Mouse (Mus musculus): ENCODE data around the gene Usp29. TPM values are rescaled to one million over a fixed set of nuclear protein-coding genes. Genes with fewer than 3 reads are reported as not detected.
"Not testable (repeated sequence)": the region's sequence is repeated elsewhere in the genome, so short reads cannot be mapped to it uniquely, and the experiment has no call there.

The Usp29 gene
- polyA plus RNA-seq, 1 experiment from 2014 or later: 16.2 TPM

DNA sequence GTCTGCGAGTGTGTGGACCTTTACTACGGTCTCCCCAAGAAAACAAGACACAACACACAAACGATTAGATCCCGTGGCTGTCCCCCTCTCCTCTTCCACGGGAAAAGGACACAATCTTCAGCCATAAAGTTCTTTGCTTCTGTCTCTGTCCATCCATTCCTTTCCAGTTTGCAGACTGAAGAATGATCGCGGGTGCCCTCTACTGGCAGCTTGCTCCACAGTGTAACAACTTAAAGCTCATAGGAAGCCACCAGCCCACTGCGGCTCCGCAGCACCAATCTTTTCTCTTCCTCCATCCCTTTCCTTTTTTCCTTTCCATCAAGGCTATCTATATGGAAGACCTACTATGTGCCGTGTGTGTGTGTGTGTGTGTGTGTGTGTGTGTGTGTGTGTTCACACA is 187.9 kb downstream of the Usp29 start:
- H3K4me3 ChIP-seq: no peak overlapping the region
- ATAC-seq (ENCODE audit: insufficient number of reproducible peaks, insufficient read depth, low FRiP score, low TSS enrichment): no peak
- 0 out of 2 replicates have a peak overlapping the region, but pooled peaks have one; percentile 9 for H3K9ac ChIP-seq
- no peaks in the 10 kb centered on the region for H3K9me3 ChIP-seq
- no peaks in the 10 kb centered on the region for H3K27me3 ChIP-seq
- no peaks in the 10 kb centered on the region for H3K36me3 ChIP-seq
- H3K4me1 ChIP-seq: peaks cover 24% of the 10 kb centered on the region
- peak overlapping the region; percentile 69 for H3K27ac ChIP-seq
- no peak overlapping the region for H3K4me2 ChIP-seq (replicated peaks)
- 5% methylated on average over 10 of the region's 10 CpGs for WGBS

GRCm38 (mm10) chr7:6919131-6919870 is 188.9 kb downstream of the Usp29 start:
- Histone ChIP-seq H3K4me2 (replicated peaks) (no peak overlapping the region), H3K9ac (peak overlapping the region; percentile 15; the same call in 1 of the 2 replicates), H3K27ac (no peak overlapping the region), H3K9me3 (no peaks in the 10 kb centered on the region), H3K4me3 (no peak overlapping the region), H3K4me1 (peaks cover 13% of the 10 kb centered on the region; the same call in 1 of the 2 replicates), H3K27me3 (no peaks in the 10 kb centered on the region), H3K36me3 (no peaks in the 10 kb centered on the region)
- peak; percentile 43 for ATAC-seq (ENCODE audit: insufficient number of reproducible peaks, insufficient read depth, low FRiP score, low TSS enrichment)
- WGBS: 74% methylated on average over 1 of the region's 1 CpGs

GRCm38 (mm10) chr7:6923515-6923914 is 193.1 kb downstream of the Usp29 start:
- H3K4me2 ChIP-seq (replicated peaks): no peak overlapping the region
- no peaks in the 10 kb centered on the region for H3K4me1 ChIP-seq
- H3K36me3 ChIP-seq: no peaks in the 10 kb centered on the region
- no peak overlapping the region for H3K9ac ChIP-seq
- no peaks in the 10 kb centered on the region for H3K27me3 ChIP-seq
- no peaks in the 10 kb centered on the region for H3K9me3 ChIP-seq
- no peak overlapping the region for H3K4me3 ChIP-seq
- 94% methylated on average over 3 of the region's 3 CpGs for WGBS
- no peak for ATAC-seq (ENCODE audit: insufficient number of reproducible peaks, insufficient read depth, low FRiP score, low TSS enrichment)
- H3K27ac ChIP-seq: no peak overlapping the region

- H3K4me3 ChIP-seq: no peak overlapping the region
- H3K27me3 ChIP-seq: no peaks in the 10 kb centered on the region
- WGBS: 75% methylated on average over 7 of the region's 7 CpGs
- H3K9ac ChIP-seq: no peak overlapping the region
- no peaks in the 10 kb centered on the region for H3K4me1 ChIP-seq
- no peaks in the 10 kb centered on the region for H3K36me3 ChIP-seq
- no peaks in the 10 kb centered on the region for H3K9me3 ChIP-seq
- ATAC-seq (ENCODE audit: insufficient number of reproducible peaks, insufficient read depth, low FRiP score, low TSS enrichment): 0 out of 2 replicates have a peak, but pooled peaks have one; percentile 62
- peak overlapping the region; percentile 58; the same call in 1 of the 2 replicates for H3K27ac ChIP-seq
- no peak overlapping the region for H3K4me2 ChIP-seq (replicated peaks)
Observed at GRCm38 (mm10) chr7:6925926-6926730, 195.8 kb downstream of the Usp29 start.

- Histone ChIP-seq H3K4me2 (replicated peaks) (no peak overlapping the region), H3K9ac (no peak overlapping the region), H3K4me1 (no peaks in the 10 kb centered on the region), H3K27me3 (no peaks in the 10 kb centered on the region), H3K9me3 (no peaks in the 10 kb centered on the region), H3K27ac (no peak overlapping the region), H3K4me3 (no peak overlapping the region), H3K36me3 (no peaks in the 10 kb centered on the region)
- 79% methylated on average over 4 of the region's 4 CpGs for WGBS
- ATAC-seq (ENCODE audit: insufficient number of reproducible peaks, insufficient read depth, low FRiP score, low TSS enrichment): no peak
Observed at GRCm38 (mm10) chr7:6926731-6926995, 196.3 kb downstream of the Usp29 start.

- H3K9ac ChIP-seq: no peak overlapping the region
- ATAC-seq (ENCODE audit: insufficient number of reproducible peaks, insufficient read depth, low FRiP score, low TSS enrichment): no peak
- no peaks in the 10 kb centered on the region for H3K9me3 ChIP-seq
- H3K4me2 ChIP-seq (replicated peaks): no peak overlapping the region
- no peaks in the 10 kb centered on the region for H3K27me3 ChIP-seq
- no peak overlapping the region for H3K4me3 ChIP-seq
- no peak overlapping the region for H3K27ac ChIP-seq
- no peaks in the 10 kb centered on the region for H3K4me1 ChIP-seq
- H3K36me3 ChIP-seq: no peaks in the 10 kb centered on the region
- 48% methylated on average over 2 of the region's 2 CpGs for WGBS
Observed at GRCm38 (mm10) chr7:6929286-6929685, 198.9 kb downstream of the Usp29 start.

- 34% methylated on average over 5 of the region's 5 CpGs for WGBS
Observed at GRCm38 (mm10) chr7:6934741-6935140, 204.4 kb downstream of the Usp29 start.

GRCm38 (mm10) chr7:6937040-6937439 is 206.7 kb downstream of the Usp29 start:
- no peaks in the 10 kb centered on the region; the same call in 1 of the 2 replicates for H3K9me3 ChIP-seq
- H3K4me3 ChIP-seq: no peak overlapping the region
- H3K27me3 ChIP-seq: no peaks in the 10 kb centered on the region
- 37% methylated on average over 11 of the region's 11 CpGs for WGBS
- H3K4me1 ChIP-seq: no peaks in the 10 kb centered on the region
- no peak overlapping the region for H3K27ac ChIP-seq
- no peaks in the 10 kb centered on the region for H3K36me3 ChIP-seq
- no peak overlapping the region for H3K9ac ChIP-seq
- H3K4me2 ChIP-seq (replicated peaks): no peak overlapping the region
- no peak for ATAC-seq (ENCODE audit: insufficient number of reproducible peaks, insufficient read depth, low FRiP score, low TSS enrichment)

More at GRCm38 (mm10) chr7:6934741-6935140, 204.4 kb downstream of the Usp29 start:
- Histone ChIP-seq H3K4me1 (no peaks in the 10 kb centered on the region), H3K9ac (no peak overlapping the region), H3K4me3 (no peak overlapping the region), H3K36me3 (no peaks in the 10 kb centered on the region), H3K27ac (no peak overlapping the region), H3K27me3 (no peaks in the 10 kb centered on the region), H3K9me3 (no peaks in the 10 kb centered on the region; the same call in 1 of the 2 replicates), H3K4me2 (replicated peaks) (no peak overlapping the region)
- no peak for ATAC-seq (ENCODE audit: insufficient number of reproducible peaks, insufficient read depth, low FRiP score, low TSS enrichment)

GRCm38 (mm10) chr7:6940761-6941231 is 210.4 kb downstream of the Usp29 start:
- Histone ChIP-seq H3K27me3 (no peaks in the 10 kb centered on the region), H3K9ac (no peak overlapping the region), H3K9me3 (no peaks in the 10 kb centered on the region; the same call in 1 of the 2 replicates), H3K4me2 (replicated peaks) (peak overlapping the region; percentile 37), H3K4me3 (no peak overlapping the region), H3K36me3 (no peaks in the 10 kb centered on the region), H3K4me1 (no peaks in the 10 kb centered on the region), H3K27ac (no peak overlapping the region)
- 22% methylated on average over 16 of the region's 16 CpGs for WGBS
- ATAC-seq (ENCODE audit: insufficient number of reproducible peaks, insufficient read depth, low FRiP score, low TSS enrichment): no peak

GRCm38 (mm10) chr7:6948061-6948460 is 217.7 kb downstream of the Usp29 start:
- H3K36me3 ChIP-seq; H3K4me1 ChIP-seq; H3K4me2 ChIP-seq (replicated peaks); ATAC-seq (ENCODE audit: insufficient number of reproducible peaks, insufficient read depth, low FRiP score, low TSS enrichment); H3K9me3 ChIP-seq; H3K4me3 ChIP-seq; H3K27ac ChIP-seq; H3K9ac ChIP-seq; H3K27me3 ChIP-seq: not testable (repeated sequence)
- 89% methylated on average over 20 of the region's 20 CpGs for WGBS

- ATAC-seq (ENCODE audit: insufficient number of reproducible peaks, insufficient read depth, low FRiP score, low TSS enrichment): no peak
- H3K4me3 ChIP-seq: no peak overlapping the region
- WGBS: 90% methylated on average over 4 of the region's 4 CpGs
Observed at GRCm38 (mm10) chr7:6956576-6956975, 226.2 kb downstream of the Usp29 start.

DNA sequence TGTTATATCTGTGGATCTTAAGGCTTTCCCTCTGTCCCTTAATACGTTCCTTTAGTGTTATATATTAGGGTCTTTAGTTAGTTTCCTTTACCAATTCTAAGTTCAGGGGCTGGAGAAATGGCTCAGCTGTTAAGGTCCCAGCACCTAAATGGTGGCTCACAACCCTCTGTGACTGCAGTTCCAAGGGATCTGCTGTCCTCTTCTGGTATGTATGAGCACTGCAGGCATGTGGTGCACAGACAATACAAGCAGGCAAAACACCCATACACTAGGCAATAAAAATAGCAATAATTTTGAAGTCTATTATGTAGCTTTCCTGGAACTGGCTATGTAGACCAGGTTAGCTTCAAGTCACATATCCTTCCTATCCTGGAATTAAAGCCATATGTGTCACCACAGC is 228.2 kb downstream of the Usp29 start:
- H3K36me3 ChIP-seq: no peaks in the 10 kb centered on the region
- H3K9me3 ChIP-seq: no peaks in the 10 kb centered on the region
- no peaks in the 10 kb centered on the region for H3K4me1 ChIP-seq
- WGBS: 90% methylated on average over 1 of the region's 1 CpGs
- no peak overlapping the region for H3K4me3 ChIP-seq
- H3K4me2 ChIP-seq (replicated peaks): no peak overlapping the region
- H3K27me3 ChIP-seq: no peaks in the 10 kb centered on the region
- H3K27ac ChIP-seq: no peak overlapping the region
- ATAC-seq (ENCODE audit: insufficient number of reproducible peaks, insufficient read depth, low FRiP score, low TSS enrichment): no peak
- no peak overlapping the region for H3K9ac ChIP-seq

More at GRCm38 (mm10) chr7:6956576-6956975, 226.2 kb downstream of the Usp29 start:
- Histone ChIP-seq H3K9ac (no peak overlapping the region), H3K4me2 (replicated peaks) (no peak overlapping the region), H3K27ac (no peak overlapping the region), H3K27me3 (no peaks in the 10 kb centered on the region), H3K4me1 (no peaks in the 10 kb centered on the region), H3K9me3 (no peaks in the 10 kb centered on the region), H3K36me3 (no peaks in the 10 kb centered on the region)
